Mouse (Mus musculus) olfactory bulb, adult 2 months (tissue): ENCODE measurements around the gene Rgl2. TPM values are rescaled to one million over a fixed set of nuclear protein-coding genes. Genes with fewer than 3 reads are reported as not detected.

Experiments
- H3K27ac ChIP-seq: fragments of 200-500 bp; 2 replicates; pipeline ENCODE4 v1.5.1; 2012; ENCODE audit warnings: low read depth, low read length; ENCODE audit not compliant: insufficient read depth
- H3K4me1 ChIP-seq: fragments of 200-500 bp; 2 replicates; pipeline ENCODE4 v1.6.1; 2012; ENCODE audit warnings: low read length; ENCODE audit not compliant: control insufficient read depth, insufficient read depth
- H3K4me3 ChIP-seq: fragments of 200-500 bp; 2 replicates; pipeline ENCODE4 v1.5.1; 2012; ENCODE audit warnings: mild to moderate bottlenecking, low read depth, low read length, moderate library complexity; ENCODE audit not compliant: insufficient read depth
- CTCF ChIP-seq: fragments of 200-500 bp; IDR thresholded peaks from 2 replicates; pipeline ENCODE4 v1.5.1; 2012; ENCODE audit warnings: low read depth, mild to moderate bottlenecking, low read length, moderate library complexity; ENCODE audit not compliant: insufficient read depth
- POLR2A ChIP-seq: fragments of 200-500 bp; IDR thresholded peaks from 2 replicates; pipeline ENCODE4 v1.6.1; 2012; ENCODE audit warnings: mild to moderate bottlenecking, low read depth, low read length, moderate library complexity; ENCODE audit not compliant: insufficient read depth
- WGBS: fragments of 180-500 bp; shearing (Covaris S2); methylation state at CpG from one replicate; pipeline ENCODE4 v1.1.7; 2018; 5-methylcytosine and 5-hydroxymethylcytosine counted together
- polyA plus RNA-seq: library from polyadenylated mRNA; stranded (reverse); fragments of >200 nt; gene quantifications from 2 replicates; pipeline ENCODE4 v1.2.4, GENCODE M21; 2012; ENCODE audit warnings: low replicate concordance; ENCODE audit not compliant: missing spikeins, insufficient read depth, insufficient read length

The Rgl2 gene
- polyA plus RNA-seq, 1 experiment, result 671 TPM

DNA sequence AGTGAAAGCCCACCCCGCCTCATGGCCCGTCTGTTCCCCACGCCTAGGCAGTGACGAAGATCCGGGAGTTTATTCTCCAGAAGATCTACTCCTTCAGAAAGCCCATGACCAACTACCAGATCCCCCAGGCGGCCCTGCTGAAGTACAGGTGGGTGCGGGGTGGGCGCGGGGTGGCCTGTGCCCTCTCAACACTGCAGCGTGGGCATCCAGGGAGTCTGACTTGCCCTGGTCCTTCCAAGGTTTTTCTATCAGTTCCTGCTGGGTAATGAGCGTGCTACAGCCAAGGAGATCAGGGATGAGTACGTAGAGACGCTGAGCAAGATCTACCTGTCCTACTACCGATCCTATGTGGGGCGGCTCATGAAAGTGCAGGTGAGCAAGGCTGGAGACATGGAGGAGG, 30.6 kb downstream of the Rgl2 start:
- 93% methylated on average over 15 of the region's 15 CpGs for WGBS
- Histone ChIP-seq H3K4me3 (no peak overlapping the region), H3K27ac (no peak overlapping the region), H3K4me1 (peaks cover 4% of the 10 kb centered on the region)
- TF ChIP-seq CTCF, result no peak
- TF ChIP-seq POLR2A, result no peak

DNA sequence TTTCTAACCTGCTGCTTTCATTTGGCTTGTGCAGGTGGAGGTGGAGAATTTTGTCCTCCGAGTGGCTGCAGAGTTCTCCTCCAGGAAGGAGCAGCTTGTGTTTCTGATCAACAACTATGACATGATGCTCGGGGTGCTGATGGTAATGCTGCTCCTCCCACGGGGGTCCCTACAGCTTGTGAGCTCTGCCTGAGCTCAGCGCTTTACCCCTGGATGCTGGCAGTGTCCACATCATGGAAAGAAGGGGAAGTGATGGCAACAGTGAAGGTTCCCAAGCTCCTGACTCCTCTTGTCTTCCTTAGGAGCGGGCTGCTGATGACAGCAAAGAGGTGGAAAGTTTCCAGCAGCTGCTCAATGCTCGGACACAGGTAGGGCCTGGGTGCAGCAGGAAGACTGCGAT, 33.5 kb downstream of the Rgl2 start:
- peaks cover under 1% of the 10 kb centered on the region; the same call in 1 of the 2 replicates for H3K4me1 ChIP-seq
- no peak overlapping the region for H3K4me3 ChIP-seq
- H3K27ac ChIP-seq, result no peak overlapping the region
- 96% methylated on average over 7 of the region's 7 CpGs for WGBS
- TF ChIP-seq CTCF (no peak), POLR2A (no peak)

DNA sequence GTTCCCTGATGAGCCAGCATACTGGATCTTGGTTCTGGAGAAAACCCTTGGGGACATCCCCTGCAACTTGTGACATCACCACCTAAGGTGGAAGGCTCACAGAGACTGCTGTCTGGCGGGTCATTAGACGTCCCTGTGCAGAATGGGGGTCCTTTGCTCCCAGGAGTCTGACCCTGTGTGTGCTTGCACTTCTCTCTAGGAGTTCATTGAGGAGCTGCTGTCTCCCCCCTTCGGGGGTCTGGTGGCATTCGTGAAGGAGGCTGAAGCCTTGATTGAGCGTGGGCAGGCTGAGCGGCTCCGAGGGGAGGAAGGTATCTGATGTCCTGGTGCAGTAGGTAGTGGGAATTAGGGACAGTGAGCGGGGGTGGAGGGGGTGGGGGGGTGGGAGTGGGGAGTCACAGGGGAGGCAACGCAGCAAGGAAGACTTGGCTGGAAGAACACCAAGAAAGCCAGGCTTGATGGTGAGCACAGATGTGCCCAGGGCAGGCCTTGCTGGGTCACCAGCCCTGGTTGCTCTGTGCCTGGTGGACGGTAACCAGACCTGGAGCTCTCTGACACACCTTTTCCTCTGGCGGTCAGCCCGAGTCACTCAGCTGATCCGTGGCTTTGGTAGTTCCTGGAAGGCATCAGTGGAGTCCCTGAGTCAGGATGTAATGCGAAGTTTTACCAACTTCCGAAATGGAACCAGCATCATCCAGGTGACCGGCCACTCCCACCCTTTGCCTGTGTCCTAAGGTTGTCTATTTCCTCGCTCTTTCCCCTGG, 35.9 kb downstream of the Rgl2 start:
- TF ChIP-seq CTCF, result no peak
- no peak for TF ChIP-seq POLR2A
- 87% methylated on average over 17 of the region's 17 CpGs for WGBS
- Histone ChIP-seq H3K4me1 (no peaks in the 10 kb centered on the region), H3K4me3 (no peak overlapping the region), H3K27ac (no peak overlapping the region)

DNA sequence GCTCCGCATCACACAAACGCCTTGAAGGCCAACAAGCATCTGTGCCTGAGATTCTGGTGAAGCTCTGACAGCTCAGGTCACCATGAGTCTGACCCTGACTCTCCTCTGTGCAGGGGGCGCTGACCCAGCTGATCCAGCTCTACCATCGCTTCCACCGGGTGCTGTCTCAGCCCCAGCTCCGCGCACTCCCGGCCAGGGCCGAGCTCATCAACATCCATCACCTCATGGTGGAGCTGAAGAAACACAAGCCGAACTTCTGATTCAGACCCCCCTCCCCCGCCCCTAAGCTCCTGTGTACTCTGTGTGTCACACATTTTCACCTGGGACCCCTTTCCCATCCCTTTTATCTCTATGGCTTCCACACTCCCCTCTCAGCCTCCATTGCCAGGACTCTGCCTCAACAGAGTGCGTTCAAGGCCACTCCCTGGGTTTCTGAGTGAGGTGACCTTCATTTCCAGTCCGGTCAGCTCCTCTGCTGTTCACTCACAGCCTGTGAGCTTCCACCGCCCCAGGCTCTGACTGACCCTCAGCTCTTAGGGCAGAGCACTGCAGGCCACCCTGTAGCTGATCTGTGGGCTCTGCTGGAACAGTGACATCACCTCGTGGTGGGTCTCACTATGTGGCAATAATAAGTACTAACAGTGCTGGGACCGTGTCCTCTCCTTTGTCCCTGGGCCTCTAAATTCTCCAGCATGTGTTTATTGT, 36.7 kb downstream of the Rgl2 start:
- Histone ChIP-seq H3K4me3 (no peak overlapping the region), H3K4me1 (no peaks in the 10 kb centered on the region), H3K27ac (no peak overlapping the region)
- WGBS, result 90% methylated on average over 16 of the region's 16 CpGs
- TF ChIP-seq CTCF (no peak), POLR2A (no peak)

DNA sequence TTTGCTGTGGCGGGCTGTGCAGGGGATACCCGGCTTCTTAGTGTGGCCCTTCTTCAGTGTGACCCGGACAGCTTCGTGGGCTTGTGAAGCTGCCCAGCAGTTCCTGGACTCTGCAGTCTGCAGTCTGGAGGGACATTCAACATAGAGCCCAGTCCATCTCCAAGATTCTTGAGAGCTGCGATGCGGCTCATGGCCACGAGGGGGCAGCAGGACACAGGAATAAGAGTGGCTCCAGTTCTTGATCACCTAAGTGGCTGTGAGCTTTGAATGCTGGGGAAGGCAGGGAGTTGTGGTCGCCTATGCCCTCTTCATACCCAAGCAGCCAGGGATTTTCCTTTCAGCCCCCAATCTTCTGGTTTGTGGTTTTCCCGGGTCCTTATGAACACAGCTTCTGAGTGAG, 39.1 kb downstream of the Rgl2 start:
- TF ChIP-seq CTCF (peak; percentile 72), POLR2A (no peak)
- Histone ChIP-seq H3K4me1 (no peaks in the 10 kb centered on the region), H3K4me3 (no peak overlapping the region), H3K27ac (no peak overlapping the region)
- 4% methylated on average over 9 of the region's 9 CpGs for WGBS

DNA sequence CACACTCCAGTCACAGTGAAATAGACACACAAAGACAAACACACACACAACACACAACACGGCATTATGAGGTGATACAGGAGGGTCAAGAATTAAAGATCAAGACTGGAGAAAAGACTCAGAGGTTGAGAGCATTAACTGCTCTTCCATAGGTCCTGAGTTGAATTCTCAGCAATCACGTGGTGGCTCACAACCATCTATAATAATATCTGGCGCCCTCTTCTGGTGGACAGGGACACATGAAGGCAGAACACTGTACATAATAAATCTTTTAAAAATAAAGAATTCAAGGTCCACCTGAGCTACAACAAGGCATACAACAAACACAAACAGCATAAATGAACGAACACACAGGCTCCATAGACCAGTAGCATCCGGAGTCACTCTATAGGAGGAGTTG, 39.6 kb downstream of the Rgl2 start:
- H3K27ac ChIP-seq, result no peak overlapping the region
- no peak overlapping the region for H3K4me3 ChIP-seq
- no peaks in the 10 kb centered on the region for H3K4me1 ChIP-seq
- WGBS, result 32% methylated on average over 5 of the region's 5 CpGs
- TF ChIP-seq CTCF (no peak), POLR2A (no peak)

DNA sequence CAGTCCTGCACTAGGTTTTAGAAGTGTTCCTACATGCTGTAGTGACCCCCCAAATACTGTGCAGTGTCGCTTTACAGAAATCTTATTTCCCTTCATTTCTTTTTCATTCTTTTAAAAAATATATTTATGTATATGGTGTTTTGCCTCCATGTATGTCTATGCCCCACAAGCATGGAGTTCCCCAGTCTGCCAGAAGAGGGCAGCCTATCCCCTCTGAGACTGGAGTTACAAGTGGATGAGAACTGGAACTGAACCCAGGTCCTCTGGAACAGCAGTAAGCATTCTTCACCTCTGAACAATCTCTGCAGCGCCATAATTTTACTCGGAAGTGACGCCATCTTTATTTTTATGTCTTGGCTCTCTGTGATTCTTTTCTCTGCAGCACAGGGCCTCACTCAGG, 40.1 kb downstream of the Rgl2 start:
- 73% methylated on average over 4 of the region's 4 CpGs for WGBS
- Histone ChIP-seq H3K4me3 (no peak overlapping the region), H3K27ac (no peak overlapping the region), H3K4me1 (no peaks in the 10 kb centered on the region)
- no peak for TF ChIP-seq CTCF
- TF ChIP-seq POLR2A, result no peak

DNA sequence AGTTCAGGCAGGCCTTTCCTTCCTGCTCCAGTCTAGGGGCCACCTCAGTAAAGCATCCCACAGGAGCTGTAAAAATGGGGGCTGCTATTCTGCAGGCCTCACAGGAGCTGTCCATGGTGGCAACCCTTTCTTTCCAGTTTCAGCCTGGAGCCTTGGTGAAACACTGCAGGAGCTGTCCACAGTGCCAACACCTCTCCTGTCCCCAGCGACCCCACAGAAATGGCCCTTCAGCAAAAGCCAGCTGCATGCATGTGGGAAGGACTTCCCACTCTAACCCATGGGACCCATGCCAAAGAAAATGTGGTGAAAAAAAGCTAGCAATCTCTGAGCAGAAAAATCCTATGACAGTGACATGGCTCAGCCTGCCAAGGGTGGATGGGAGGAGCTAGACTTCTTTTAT, 43.3 kb downstream of the Rgl2 start:
- peaks cover 2% of the 10 kb centered on the region for H3K4me1 ChIP-seq
- no peak overlapping the region for H3K27ac ChIP-seq
- no peak for TF ChIP-seq POLR2A
- TF ChIP-seq CTCF, result no peak
- no peak overlapping the region for H3K4me3 ChIP-seq
- WGBS, result 16% methylated on average over 1 of the region's 1 CpGs

DNA sequence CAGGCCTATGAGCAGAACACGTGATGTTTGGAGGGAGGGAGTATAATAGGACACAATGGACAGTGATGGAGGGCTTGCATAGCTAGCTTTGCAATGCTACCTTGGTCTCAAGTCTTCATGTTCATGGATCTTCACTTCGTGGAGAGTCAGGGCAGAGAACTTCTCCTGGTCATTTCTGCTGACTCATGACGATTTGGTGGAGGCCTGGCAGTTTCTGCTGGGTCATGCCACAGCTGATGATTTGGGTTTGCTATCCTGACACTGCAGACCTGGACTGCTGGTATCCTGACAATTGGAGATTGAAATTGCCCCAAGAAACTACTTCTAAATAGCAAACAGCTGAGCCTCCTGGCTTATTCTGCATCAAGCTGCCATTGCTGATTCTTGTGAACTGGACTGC, 44.2 kb downstream of the Rgl2 start:
- H3K27ac ChIP-seq, result no peak overlapping the region
- H3K4me1 ChIP-seq, result peaks cover 11% of the 10 kb centered on the region
- no peak overlapping the region for H3K4me3 ChIP-seq
- no peak for TF ChIP-seq CTCF
- TF ChIP-seq POLR2A, result no peak
- 65% methylated on average over 3 of the region's 3 CpGs for whole genome bisulfite sequencing

DNA sequence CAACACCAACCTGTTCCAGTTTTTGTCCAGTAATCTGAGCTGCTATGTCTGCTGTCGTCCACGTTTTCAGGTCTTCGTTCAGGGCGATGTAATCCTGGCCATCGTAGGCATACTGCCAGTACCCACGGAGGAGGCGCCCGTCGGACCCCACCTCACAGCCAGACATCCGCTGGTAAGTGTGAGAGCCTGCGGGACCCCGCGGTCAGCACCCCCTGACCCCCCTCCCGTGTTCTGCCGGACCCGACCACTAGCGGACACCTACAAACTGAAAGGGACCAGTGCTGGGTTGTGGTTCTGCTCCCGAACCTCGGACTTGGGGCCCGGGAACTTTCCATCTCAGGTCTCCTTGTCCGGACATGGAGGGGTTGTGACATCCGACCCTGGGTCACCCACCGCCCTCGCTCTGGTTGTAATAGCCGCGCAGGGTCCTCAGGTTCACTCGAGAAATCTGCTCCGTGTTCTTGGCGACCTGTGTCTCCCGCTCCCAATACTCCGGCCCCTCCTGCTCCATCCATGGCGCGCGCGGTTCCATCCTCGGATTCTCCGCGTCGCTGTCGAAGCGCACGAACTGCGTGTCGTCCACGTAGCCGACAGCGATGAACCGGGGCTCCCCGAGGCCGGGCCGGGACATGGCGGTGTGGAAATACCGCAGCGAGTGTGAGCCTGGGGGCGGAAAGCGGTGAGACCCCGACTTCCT, 48.7 kb downstream of the Rgl2 start:
- peak overlapping the region; percentile 62 for H3K4me3 ChIP-seq
- 2% methylated on average over 57 of the region's 57 CpGs for WGBS
- peaks cover 23% of the 10 kb centered on the region for H3K4me1 ChIP-seq
- H3K27ac ChIP-seq, result no peak overlapping the region
- no peak for TF ChIP-seq POLR2A
- TF ChIP-seq CTCF, result no peak
